Mouse (Mus musculus): ENCODE measurements around the gene Dyrk3.

Gene Dyrk3

GRCm38 (mm10) chr1:131116430-131117011, 21.6 kb downstream of the Dyrk3 start:
- DNase-seq (ENCODE audit: low read depth in 1 of 2, low spot score in 2 of 2), result no peak

GRCm38 (mm10) chr1:131115932-131116331, 22.2 kb downstream of the Dyrk3 start:
- peak in 1 of 2 experiments; percentile 36 for DNase-seq (ENCODE audit: low read depth in 1 of 2, low spot score in 2 of 2)

- DNase-seq (ENCODE audit: low read depth in 1 of 2, low spot score in 2 of 2), result no peak
These were observed 25.6 kb downstream of the Dyrk3 start for GRCm38 (mm10) chr1:131112576-131112975.

GRCm38 (mm10) chr1:131110525-131111106, 27.5 kb downstream of the Dyrk3 start:
- peak; percentile 79 to 87 for DNase-seq (ENCODE audit: low read depth in 1 of 2, low spot score in 2 of 2)

GRCm38 (mm10) chr1:131107575-131108308, 30.4 kb downstream of the Dyrk3 start:
- no peak for DNase-seq (ENCODE audit: low read depth in 1 of 2, low spot score in 2 of 2)

GRCm38 (mm10) chr1:131103776-131104424, 34.2 kb downstream of the Dyrk3 start:
- peak in 1 of 2 experiments; percentile 50 for DNase-seq (ENCODE audit: low read depth in 1 of 2, low spot score in 2 of 2)

GRCm38 (mm10) chr1:131100808-131101207, 37.3 kb downstream of the Dyrk3 start:
- no peak for DNase-seq (ENCODE audit: low read depth in 1 of 2, low spot score in 2 of 2)

- peak; percentile 67 to 88 for DNase-seq (ENCODE audit: low read depth in 1 of 2, low spot score in 2 of 2)
These were observed 40.4 kb downstream of the Dyrk3 start, which contains the start of gene Mapkapk2 for GRCm38 (mm10) chr1:131097700-131098094. Gene Mapkapk2 (minus strand): TSS chr1:131097826.

- peak; percentile 68 to 76 for DNase-seq (ENCODE audit: low read depth in 1 of 2, low spot score in 2 of 2)
These were observed 41.1 kb downstream of the Dyrk3 start for GRCm38 (mm10) chr1:131096803-131097699.

- DNase-seq (ENCODE audit: low read depth in 1 of 2, low spot score in 2 of 2), result no peak
These were observed 41.9 kb downstream of the Dyrk3 start for GRCm38 (mm10) chr1:131096132-131096695.

GRCm38 (mm10) chr1:131095574-131095973, 42.6 kb downstream of the Dyrk3 start:
- DNase-seq (ENCODE audit: low read depth in 1 of 2, low spot score in 2 of 2), result no peak

- DNase-seq (ENCODE audit: low read depth in 1 of 2, low spot score in 2 of 2), result no peak
These were observed 44.3 kb downstream of the Dyrk3 start for GRCm38 (mm10) chr1:131093889-131094288.

GRCm38 (mm10) chr1:131092846-131093245, 45.3 kb downstream of the Dyrk3 start:
- no peak for DNase-seq (ENCODE audit: low read depth in 1 of 2, low spot score in 2 of 2)

- DNase-seq (ENCODE audit: low read depth in 1 of 2, low spot score in 2 of 2), result no peak
These were observed 46.0 kb downstream of the Dyrk3 start for GRCm38 (mm10) chr1:131092173-131092572.

- no peak for DNase-seq (ENCODE audit: low read depth in 1 of 2, low spot score in 2 of 2)
These were observed 46.7 kb downstream of the Dyrk3 start for GRCm38 (mm10) chr1:131091481-131091880.

GRCm38 (mm10) chr1:131090877-131091276, 47.3 kb downstream of the Dyrk3 start:
- DNase-seq (ENCODE audit: low read depth in 1 of 2, low spot score in 2 of 2), result no peak

GRCm38 (mm10) chr1:131090261-131090660, 47.9 kb downstream of the Dyrk3 start:
- DNase-seq (ENCODE audit: low read depth in 1 of 2, low spot score in 2 of 2), result no peak

- DNase-seq (ENCODE audit: low read depth in 1 of 2, low spot score in 2 of 2), result no peak
These were observed 48.5 kb downstream of the Dyrk3 start for GRCm38 (mm10) chr1:131089525-131090127.

GRCm38 (mm10) chr1:131088547-131088946, 49.6 kb downstream of the Dyrk3 start:
- DNase-seq (ENCODE audit: low read depth in 1 of 2, low spot score in 2 of 2), result no peak

GRCm38 (mm10) chr1:131086907-131087306, 51.2 kb downstream of the Dyrk3 start:
- peak in 1 of 2 experiments; percentile 66 for DNase-seq (ENCODE audit: low read depth in 1 of 2, low spot score in 2 of 2)

Data from monocyte, adult 2 months (primary cell).